Mouse (Mus musculus): Measurements from ENCODE around the gene Ebf4. TPM values are rescaled to one million over a fixed set of nuclear protein-coding genes. Genes with fewer than 3 reads are reported as not detected.

Gene Ebf4
- polyA plus RNA-seq, 1 experiment from 2014 or later: 1.1 TPM

DNA sequence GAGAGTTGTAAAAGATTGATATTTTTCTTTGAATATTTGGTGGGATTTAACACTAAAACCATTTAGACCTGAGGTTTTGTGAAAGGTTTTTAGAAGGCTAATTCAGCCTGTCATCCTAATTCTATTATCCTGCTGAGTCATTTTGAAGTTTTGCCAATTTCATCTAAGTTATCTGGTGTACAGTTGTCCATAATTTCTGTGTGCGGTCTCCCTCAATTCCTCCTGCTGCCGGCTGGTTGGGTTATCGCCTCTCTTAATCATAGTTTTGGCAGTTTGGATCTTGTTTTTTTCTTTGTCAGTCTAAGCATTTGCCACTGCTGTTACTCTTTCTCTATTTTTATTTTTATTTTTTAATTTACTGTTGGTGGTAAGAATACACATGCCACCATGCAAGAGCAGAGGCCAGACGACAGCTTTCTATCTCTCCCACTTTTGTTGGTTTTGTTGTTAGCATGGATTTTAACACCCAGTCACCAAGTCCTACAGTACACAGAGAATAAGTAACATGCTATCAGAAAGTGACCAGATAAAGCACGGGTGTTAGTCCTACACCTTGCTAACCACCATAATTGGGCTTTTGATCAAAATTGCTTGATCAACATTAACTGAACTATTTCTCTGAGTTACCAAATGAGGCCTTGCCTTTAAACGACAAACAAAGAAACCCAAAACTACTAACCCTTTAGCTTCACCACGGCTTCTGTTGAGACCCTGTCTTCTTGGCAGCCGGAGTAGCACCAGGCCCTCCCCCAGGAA lies 45.7 kb downstream of the Ebf4 start:
- no peaks in the 10 kb centered on the region for H3K9me3 ChIP-seq (ENCODE audit: control insufficient read depth, low read length)
- TF ChIP-seq CTCF (IDR thresholded peaks at IDR 0.05; ENCODE audit: low read depth) (no peak), EP300 (optimal IDR thresholded peaks at IDR 0.05) (no peak)
- no peak overlapping the region for H3K4me3 ChIP-seq (ENCODE audit: low read depth, low read length)
- ATAC-seq (ENCODE audit: low FRiP score, low TSS enrichment) (no peak), DNase-seq (ENCODE audit: low spot score) (no peak)
- H3K27me3 ChIP-seq (ENCODE audit: control insufficient read depth, insufficient read depth, low read length): no peaks in the 10 kb centered on the region
- no peak overlapping the region for H3K9ac ChIP-seq (ENCODE audit: low read length)
- WGBS: 78% methylated on average over 8 of the region's 8 CpGs
- H3K4me2 ChIP-seq (replicated peaks; ENCODE audit: low read depth): no peak overlapping the region
- H3K27ac ChIP-seq (replicated peaks): no peak overlapping the region
- H3K36me3 ChIP-seq (ENCODE audit: control insufficient read depth, insufficient read depth, low read length): no peaks in the 10 kb centered on the region
- no peaks in the 10 kb centered on the region for H3K4me1 ChIP-seq (replicated peaks; ENCODE audit: control insufficient read depth, insufficient read depth)

DNA sequence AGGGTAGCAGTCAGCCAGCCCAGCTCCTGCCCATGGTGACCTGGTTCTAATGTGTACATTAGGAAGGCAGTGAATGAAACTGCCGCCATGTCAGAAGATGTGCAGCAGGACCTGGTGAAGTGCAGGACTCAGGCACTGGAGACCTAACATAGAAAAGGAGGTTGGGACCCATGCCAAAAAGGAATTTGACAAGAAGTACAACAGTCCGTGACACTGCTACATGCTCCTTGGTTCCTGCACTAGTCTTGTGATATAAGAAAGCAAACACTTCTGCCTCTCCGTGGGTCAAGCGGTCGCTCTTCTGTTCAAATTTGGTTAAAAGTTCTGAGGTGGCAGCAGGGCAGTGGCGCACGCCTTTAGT lies 46.2 kb downstream of the Ebf4 start:
- H3K4me2 ChIP-seq (replicated peaks; ENCODE audit: low read depth): no peak overlapping the region
- DNase-seq (ENCODE audit: low spot score): no peak
- TF ChIP-seq EP300 (optimal IDR thresholded peaks at IDR 0.05): no peak
- TF ChIP-seq CTCF (IDR thresholded peaks at IDR 0.05; ENCODE audit: low read depth): no peak
- no peaks in the 10 kb centered on the region for H3K27me3 ChIP-seq (ENCODE audit: control insufficient read depth, insufficient read depth, low read length)
- no peaks in the 10 kb centered on the region for H3K36me3 ChIP-seq (ENCODE audit: control insufficient read depth, insufficient read depth, low read length)
- no peak for ATAC-seq (ENCODE audit: low FRiP score, low TSS enrichment)
- H3K27ac ChIP-seq (replicated peaks): no peak overlapping the region
- H3K9me3 ChIP-seq (ENCODE audit: control insufficient read depth, low read length): no peaks in the 10 kb centered on the region
- 76% methylated on average over 7 of the region's 7 CpGs for WGBS
- no peaks in the 10 kb centered on the region for H3K4me1 ChIP-seq (replicated peaks; ENCODE audit: control insufficient read depth, insufficient read depth)
- H3K4me3 ChIP-seq (ENCODE audit: low read depth, low read length): no peak overlapping the region
- H3K9ac ChIP-seq (ENCODE audit: low read length): no peak overlapping the region

- Histone ChIP-seq H3K4me2 (replicated peaks; ENCODE audit: low read depth) (no peak overlapping the region), H3K4me1 (replicated peaks; ENCODE audit: control insufficient read depth, insufficient read depth) (no peaks in the 10 kb centered on the region)
- WGBS: 92% methylated on average over 3 of the region's 3 CpGs
Measured at GRCm38 (mm10) chr2:130350376-130350775, 55.4 kb downstream of the Ebf4 start.

DNA sequence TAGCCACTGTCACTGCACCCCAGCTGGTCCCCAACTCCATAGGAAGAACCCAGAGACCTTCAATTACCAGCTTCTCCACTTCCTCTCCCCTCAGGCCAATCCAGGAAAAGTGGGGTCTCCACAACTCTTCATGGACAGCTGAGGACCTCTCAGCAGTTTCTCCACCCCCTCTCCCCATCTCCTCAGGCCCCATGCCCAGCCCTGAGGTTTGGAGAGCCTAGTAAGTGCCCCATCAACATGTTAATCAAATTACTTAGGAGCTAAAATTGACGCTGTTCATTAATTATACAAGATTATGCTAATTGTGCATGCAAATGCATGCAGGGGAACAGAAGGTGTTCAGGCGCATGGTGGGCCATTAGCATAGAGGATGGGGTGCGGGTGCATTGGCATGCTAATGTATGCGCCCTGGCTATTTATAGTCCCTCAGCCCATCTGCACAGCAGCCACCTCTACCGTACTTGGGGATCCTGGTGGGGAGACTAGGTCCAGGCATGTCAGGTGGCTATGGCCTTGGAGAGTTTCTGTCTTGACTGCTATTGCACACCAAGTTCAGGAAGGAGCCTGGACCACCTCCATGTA lies 56.9 kb downstream of the Ebf4 start:
- no peak overlapping the region for H3K4me3 ChIP-seq (ENCODE audit: low read depth, low read length)
- no peaks in the 10 kb centered on the region for H3K27me3 ChIP-seq (ENCODE audit: control insufficient read depth, insufficient read depth, low read length)
- H3K4me1 ChIP-seq (replicated peaks; ENCODE audit: control insufficient read depth, insufficient read depth): no peaks in the 10 kb centered on the region
- WGBS: 53% methylated on average over 5 of the region's 5 CpGs
- no peak for DNase-seq (ENCODE audit: low spot score)
- TF ChIP-seq EP300 (optimal IDR thresholded peaks at IDR 0.05) (no peak), CTCF (IDR thresholded peaks at IDR 0.05; ENCODE audit: low read depth) (no peak)
- no peak for ATAC-seq (ENCODE audit: low FRiP score, low TSS enrichment)
- no peak overlapping the region for H3K27ac ChIP-seq (replicated peaks)
- no peak overlapping the region for H3K4me2 ChIP-seq (replicated peaks; ENCODE audit: low read depth)
- no peaks in the 10 kb centered on the region for H3K9me3 ChIP-seq (ENCODE audit: control insufficient read depth, low read length)
- H3K36me3 ChIP-seq (ENCODE audit: control insufficient read depth, insufficient read depth, low read length): no peaks in the 10 kb centered on the region
- H3K9ac ChIP-seq (ENCODE audit: low read length): no peak overlapping the region

More at GRCm38 (mm10) chr2:130350376-130350775, 55.4 kb downstream of the Ebf4 start:
- H3K4me3 ChIP-seq (ENCODE audit: low read depth, low read length): no peak overlapping the region
- no peaks in the 10 kb centered on the region for H3K36me3 ChIP-seq (ENCODE audit: control insufficient read depth, insufficient read depth, low read length)
- no peaks in the 10 kb centered on the region for H3K27me3 ChIP-seq (ENCODE audit: control insufficient read depth, insufficient read depth, low read length)
- no peak overlapping the region for H3K9ac ChIP-seq (ENCODE audit: low read length)
- H3K9me3 ChIP-seq (ENCODE audit: control insufficient read depth, low read length): no peaks in the 10 kb centered on the region
- TF ChIP-seq CTCF (IDR thresholded peaks at IDR 0.05; ENCODE audit: low read depth) (no peak), EP300 (optimal IDR thresholded peaks at IDR 0.05) (no peak)
- ATAC-seq (ENCODE audit: low FRiP score, low TSS enrichment) (no peak), DNase-seq (ENCODE audit: low spot score) (no peak)
- no peak overlapping the region for H3K27ac ChIP-seq (replicated peaks)

- no peak overlapping the region for H3K4me3 ChIP-seq (ENCODE audit: low read depth, low read length)
- no peak for TF ChIP-seq CTCF (IDR thresholded peaks at IDR 0.05; ENCODE audit: low read depth)
- no peak overlapping the region for H3K4me2 ChIP-seq (replicated peaks; ENCODE audit: low read depth)
- H3K27ac ChIP-seq (replicated peaks): no peak overlapping the region
- H3K4me1 ChIP-seq (replicated peaks; ENCODE audit: control insufficient read depth, insufficient read depth): no peaks in the 10 kb centered on the region
- DNase-seq (ENCODE audit: low spot score) (no peak), ATAC-seq (ENCODE audit: low FRiP score, low TSS enrichment) (no peak)
- 93% methylated on average over 8 of the region's 8 CpGs for WGBS
- no peaks in the 10 kb centered on the region for H3K36me3 ChIP-seq (ENCODE audit: control insufficient read depth, insufficient read depth, low read length)
- H3K27me3 ChIP-seq (ENCODE audit: control insufficient read depth, insufficient read depth, low read length): no peaks in the 10 kb centered on the region
- H3K9me3 ChIP-seq (ENCODE audit: control insufficient read depth, low read length): no peaks in the 10 kb centered on the region
- H3K9ac ChIP-seq (ENCODE audit: low read length): no peak overlapping the region
Measured at GRCm38 (mm10) chr2:130353411-130353810, 58.4 kb downstream of the Ebf4 start.

DNA sequence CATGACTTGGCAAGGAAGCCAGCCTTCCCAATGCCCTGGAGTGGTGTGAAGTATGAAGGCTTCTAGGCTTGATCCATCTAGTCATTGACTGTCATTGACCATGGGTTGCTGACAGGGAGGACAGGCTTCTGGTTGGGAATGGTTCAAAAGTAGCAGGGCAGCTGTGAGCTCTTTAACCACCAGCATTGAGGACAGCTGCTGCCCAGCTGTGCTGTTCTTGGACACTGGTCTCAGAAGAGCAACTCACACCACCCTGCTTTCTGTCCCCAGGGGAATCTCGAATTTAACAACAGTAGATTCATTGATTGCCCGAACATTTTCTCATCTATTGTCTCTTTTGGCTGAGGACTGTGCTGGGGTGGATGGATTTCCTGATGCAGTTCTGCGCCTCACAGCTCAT lies 58.9 kb downstream of the Ebf4 start:
- TF ChIP-seq EP300 (optimal IDR thresholded peaks at IDR 0.05) (no peak), CTCF (IDR thresholded peaks at IDR 0.05; ENCODE audit: low read depth) (no peak)
- no peak overlapping the region for H3K4me3 ChIP-seq (ENCODE audit: low read depth, low read length)
- no peaks in the 10 kb centered on the region for H3K36me3 ChIP-seq (ENCODE audit: control insufficient read depth, insufficient read depth, low read length)
- DNase-seq (ENCODE audit: low spot score) (no peak), ATAC-seq (ENCODE audit: low FRiP score, low TSS enrichment) (no peak)
- H3K4me2 ChIP-seq (replicated peaks; ENCODE audit: low read depth): no peak overlapping the region
- H3K27ac ChIP-seq (replicated peaks): no peak overlapping the region
- H3K4me1 ChIP-seq (replicated peaks; ENCODE audit: control insufficient read depth, insufficient read depth): no peaks in the 10 kb centered on the region
- H3K9ac ChIP-seq (ENCODE audit: low read length): no peak overlapping the region
- no peaks in the 10 kb centered on the region for H3K9me3 ChIP-seq (ENCODE audit: control insufficient read depth, low read length)
- H3K27me3 ChIP-seq (ENCODE audit: control insufficient read depth, insufficient read depth, low read length): no peaks in the 10 kb centered on the region
- WGBS: 63% methylated on average over 3 of the region's 3 CpGs

All from stomach, postnatal 0 days (tissue).